Mouse (Mus musculus) layer of hippocampus, adult 9-11 months (tissue): Measurements from ENCODE around the gene Trpc3.
"Not testable (repeated sequence)": the region's sequence is repeated elsewhere in the genome, so short reads cannot be mapped to it uniquely, and the experiment has no call there.

ENCODE experiments used
- DNase-seq: peaks from one replicate; pipeline ENCODE4 v3.0.0; 2022

Trpc3 gene

DNA sequence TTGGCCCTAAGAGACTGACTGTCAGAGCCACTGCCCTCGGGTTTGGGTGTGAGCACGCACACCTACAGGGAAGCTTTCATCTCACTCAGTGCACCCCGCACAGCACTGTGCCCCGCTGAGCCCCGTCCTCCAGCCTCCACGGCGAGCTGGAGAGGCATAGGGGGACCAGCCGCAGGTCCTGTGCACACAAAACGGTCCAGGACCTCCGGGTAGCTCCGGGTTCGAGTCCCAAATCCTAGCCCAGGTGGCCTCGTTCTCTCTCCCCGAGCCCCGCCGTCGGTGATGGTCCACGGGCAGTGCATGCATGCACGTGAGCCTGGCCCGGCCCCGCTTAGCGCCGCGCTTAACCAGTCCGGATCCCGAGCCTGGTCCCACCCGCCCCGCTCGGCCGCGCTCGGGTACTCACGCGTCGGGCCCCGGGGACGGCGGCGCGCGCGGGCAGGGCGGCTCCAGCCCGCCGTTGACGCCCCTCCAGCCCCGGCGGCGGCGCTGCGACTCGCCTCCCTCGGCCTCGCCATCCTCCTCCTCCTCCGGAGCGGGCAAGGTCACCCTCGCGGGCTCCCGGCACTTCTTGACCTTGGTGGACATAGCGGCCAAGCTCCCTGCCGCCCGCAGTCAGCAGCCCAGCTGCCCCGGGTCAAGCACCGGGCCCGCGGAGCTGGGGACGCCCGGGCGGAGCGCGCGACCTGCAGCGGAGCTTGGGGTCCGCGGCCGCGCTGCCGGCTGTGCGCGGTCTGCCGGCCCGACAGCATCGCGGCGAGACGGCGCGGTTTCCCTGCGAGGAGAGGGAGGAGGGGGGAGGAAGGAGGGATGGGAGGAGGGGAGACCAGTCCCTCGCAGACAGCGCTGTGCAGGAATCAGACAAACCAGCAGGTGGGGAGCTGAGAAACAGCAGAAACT is at the start of gene Trpc3:
Gene Trpc3 (minus strand): TSS at position 776 of the 900 bp plus-strand sequence.
- peak; percentile 4 for DNase-seq

DNA sequence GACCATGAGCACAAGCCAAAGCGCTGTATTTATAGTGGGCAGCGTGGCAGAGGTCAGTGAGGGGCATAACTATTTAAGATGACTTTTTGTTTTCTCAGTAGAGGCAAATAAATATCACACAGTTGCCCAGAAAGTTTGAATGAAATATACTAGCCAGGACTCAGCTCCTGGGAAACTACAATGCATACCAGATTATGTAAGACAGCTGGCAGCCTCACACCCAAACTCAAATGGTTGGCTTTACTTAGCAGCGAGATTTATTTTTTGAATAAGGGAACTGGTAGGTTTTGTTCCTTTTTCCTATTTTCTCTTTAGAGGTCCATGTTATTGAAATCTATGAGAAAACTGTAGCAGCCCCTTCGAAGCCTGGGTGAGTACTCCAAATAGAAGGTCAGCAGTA is 48.1 kb upstream of the Trpc3 start:
- no peak for DNase-seq

DNA sequence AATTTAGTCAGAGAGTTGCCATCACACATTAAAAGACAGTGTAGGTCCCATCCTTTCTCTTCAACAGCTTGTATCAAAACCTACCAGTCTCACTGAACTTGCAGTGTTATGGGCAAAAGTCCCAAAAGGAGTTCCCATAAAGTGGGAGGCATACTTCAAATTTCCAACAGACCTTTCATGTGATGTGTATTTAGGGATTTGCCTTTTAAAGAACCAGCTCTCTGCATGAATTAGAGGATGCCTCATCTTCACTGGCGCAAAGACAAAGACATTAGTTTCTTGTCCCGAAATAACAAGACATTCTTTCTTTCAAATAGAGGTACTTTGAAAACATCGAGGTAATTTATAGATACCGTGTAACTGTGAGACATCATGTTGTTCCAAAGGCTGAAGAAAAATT is 43.1 kb upstream of the Trpc3 start:
- DNase-seq, result no peak

DNA sequence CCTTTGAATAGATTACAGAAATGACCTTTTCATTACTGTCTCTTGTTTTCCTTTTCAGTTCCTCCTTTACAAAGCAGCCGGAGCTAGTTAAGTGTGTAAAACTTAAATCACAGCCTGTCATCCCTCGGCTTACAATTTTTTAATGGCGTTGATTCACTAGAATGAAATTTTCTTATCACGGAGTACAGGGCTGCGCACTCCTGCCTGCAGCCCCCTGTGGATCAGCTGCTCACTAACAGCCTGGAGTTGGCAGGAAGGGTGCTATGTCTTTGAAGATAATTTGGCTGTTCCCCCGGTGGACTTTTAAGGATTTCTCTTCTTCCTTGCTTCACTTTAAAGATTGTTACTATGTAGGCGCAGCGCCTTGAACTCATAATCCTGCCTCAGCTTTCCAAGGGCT is 36.6 kb upstream of the Trpc3 start:
- no peak for DNase-seq

DNA sequence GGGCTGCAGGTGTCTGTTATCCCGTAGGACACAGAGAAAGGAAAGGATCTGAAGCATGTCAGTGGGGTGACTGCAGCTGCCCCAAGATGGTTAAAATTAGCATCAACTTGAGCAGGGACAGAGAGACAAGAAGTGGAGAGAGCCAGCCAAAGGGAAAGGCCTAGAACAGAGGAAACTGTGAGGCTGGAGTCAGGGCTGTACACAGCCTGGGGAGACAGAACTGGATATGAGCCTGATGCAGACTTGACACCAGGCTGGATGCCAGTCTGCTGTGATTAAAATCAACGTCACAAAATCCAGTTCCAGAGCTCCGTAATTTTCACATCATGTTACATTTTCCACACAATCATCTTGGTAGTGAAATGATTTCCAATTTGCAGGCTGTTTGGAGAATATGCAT is 31.9 kb upstream of the Trpc3 start:
- DNase-seq, result no peak

- no peak for DNase-seq
These were observed 19.6 kb upstream of the Trpc3 start for GRCm38 (mm10) chr3:36709521-36709920.

DNA sequence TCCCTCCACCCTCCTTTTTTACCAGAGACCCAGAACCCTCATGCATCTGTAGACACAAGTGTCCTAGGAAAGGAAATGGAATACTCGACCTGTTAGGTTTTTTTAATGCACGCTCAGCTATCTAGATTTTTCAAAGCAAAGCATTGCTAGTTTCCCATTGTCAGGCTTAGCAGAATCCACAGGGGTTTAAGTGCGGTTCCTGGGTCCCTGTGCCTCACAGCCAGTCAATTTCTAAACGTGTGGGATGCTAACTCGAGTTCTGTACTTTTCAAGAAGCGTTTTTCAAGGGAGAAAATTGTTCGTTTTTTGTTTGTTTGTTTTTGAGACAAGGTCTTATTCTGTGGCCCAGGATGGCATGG is 304 bp upstream of the Trpc3 start:
- no peak for DNase-seq

DNA sequence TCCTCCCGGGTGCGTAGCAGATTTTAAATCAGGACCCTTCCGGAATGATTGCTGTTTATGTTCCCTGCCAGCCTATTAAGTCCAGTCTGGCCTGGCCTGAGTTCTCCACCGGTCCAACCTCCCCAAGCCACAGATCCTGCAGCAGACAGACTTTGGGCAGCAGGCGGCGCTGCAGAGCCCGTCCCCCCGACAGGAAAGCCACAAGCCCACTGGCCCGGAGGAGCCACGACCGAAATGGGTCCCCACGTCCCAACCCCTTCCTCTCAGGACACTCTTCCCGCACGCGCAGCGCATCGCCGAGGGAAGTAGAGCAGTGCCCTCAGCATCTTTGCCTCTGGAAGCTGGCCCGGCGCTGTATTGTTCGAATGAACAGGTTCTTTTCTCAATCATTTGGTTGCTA is 1.1 kb downstream of the Trpc3 start:
- peak; percentile 8 for DNase-seq

GRCm38 (mm10) chr3:36675822-36676221 is 14.1 kb downstream of the Trpc3 start:
- DNase-seq, result no peak

GRCm38 (mm10) chr3:36667814-36668213 is 22.2 kb downstream of the Trpc3 start:
- DNase-seq, result no peak

DNA sequence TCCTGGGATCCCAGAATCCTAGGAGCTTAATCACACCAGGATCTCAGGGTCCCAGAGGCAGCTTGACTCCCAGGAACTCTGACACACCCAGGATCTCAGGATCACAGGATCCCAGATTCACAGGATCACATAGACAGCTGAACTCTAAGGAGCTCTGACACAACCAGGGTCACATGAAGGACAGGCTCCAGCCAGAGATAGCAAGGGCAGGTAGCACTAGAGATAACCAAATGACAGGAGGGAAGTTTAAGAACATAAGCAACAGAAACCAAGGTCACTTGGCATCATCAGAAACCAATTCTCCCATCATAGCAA is 44.8 kb downstream of the Trpc3 start:
- DNase-seq, result not testable (repeated sequence)

- no peak for DNase-seq
These were observed 45.3 kb downstream of the Trpc3 start for GRCm38 (mm10) chr3:36644554-36645244.

DNA sequence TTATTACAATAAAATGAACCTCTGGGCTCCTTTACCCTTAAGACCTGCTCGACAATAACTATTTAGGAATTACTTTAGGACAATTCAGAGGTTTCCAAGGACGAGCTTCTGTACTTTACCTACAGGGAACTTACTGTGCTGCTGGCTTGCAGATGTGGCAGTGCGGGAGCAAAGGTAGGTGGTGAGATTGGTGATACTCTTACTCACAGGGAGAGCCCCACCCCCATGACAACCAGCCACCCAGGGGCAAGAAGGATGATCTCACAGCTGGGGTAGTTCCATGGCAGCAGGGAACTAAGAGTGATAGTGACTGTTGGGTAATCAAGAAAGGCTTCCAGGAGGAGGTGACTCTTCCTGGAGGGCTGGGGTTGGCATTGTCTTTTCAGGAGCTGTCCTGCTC is 46.6 kb downstream of the Trpc3 start:
- DNase-seq, result no peak

DNA sequence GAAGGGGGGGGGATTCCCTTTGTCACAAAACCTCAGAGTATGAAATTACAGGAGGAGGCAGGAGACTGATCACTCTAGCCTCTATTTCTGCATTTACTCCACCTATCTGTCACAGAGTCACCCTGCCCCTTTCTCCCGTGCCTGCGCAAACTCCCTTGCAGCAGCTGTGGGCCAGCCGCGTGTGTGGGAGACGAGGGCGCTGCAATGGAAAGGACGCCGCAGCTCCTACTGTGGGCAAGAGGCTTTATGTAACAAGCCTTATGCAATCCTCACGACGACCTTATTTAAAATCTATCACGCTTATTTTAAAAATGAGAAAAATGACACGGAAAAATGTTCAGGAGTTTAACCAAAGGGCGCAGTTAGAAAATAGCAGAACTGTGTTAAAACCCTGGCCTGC is 47.2 kb downstream of the Trpc3 start:
- peak; percentile 23 for DNase-seq

DNA sequence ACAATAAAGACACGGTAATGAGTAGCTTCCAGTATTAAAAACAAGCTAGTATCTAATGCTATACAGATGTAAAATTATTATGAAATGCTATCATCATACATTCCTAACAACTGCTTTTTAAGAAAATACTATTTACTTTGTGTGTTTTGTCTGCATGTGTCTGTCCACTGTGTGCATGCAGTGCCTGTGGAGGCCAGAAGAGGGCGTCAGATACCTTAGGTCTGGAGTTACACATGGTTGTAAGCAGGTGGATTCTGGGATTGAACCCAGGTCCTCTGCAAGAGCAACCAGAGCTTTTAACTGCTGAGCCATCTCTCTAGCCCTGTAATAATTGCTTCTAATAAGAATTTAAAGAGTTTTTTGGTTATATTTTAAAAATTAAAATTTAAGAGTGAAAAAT is 49.2 kb downstream of the Trpc3 start:
- DNase-seq, result no peak

- peak; percentile 33 for DNase-seq
These were observed 54.5 kb downstream of the Trpc3 start for GRCm38 (mm10) chr3:36635449-36635848.

DNA sequence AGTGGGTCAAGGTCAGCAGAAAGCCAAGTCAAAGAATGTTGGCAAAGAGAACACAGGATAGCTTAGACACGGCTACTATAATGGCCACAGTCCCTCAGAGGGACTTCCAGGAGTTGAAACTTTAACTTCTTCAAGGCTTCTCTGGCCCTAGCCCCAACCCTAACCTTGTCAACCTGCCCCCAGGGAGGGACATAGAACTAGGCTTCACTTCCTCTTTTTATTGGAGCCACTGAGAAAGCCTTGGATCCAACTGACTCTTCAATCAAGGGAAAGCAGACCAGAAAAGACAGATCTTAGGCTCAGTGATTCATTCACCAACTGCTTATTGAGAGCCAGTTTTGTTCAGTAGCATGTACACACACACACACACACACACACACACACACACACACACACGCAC is 63.2 kb downstream of the Trpc3 start:
- DNase-seq, result no peak

GRCm38 (mm10) chr3:36618181-36618580 is 71.8 kb downstream of the Trpc3 start:
- no peak for DNase-seq

- peak; percentile 8 for DNase-seq
These were observed 76.1 kb downstream of the Trpc3 start for GRCm38 (mm10) chr3:36613908-36614255.

DNA sequence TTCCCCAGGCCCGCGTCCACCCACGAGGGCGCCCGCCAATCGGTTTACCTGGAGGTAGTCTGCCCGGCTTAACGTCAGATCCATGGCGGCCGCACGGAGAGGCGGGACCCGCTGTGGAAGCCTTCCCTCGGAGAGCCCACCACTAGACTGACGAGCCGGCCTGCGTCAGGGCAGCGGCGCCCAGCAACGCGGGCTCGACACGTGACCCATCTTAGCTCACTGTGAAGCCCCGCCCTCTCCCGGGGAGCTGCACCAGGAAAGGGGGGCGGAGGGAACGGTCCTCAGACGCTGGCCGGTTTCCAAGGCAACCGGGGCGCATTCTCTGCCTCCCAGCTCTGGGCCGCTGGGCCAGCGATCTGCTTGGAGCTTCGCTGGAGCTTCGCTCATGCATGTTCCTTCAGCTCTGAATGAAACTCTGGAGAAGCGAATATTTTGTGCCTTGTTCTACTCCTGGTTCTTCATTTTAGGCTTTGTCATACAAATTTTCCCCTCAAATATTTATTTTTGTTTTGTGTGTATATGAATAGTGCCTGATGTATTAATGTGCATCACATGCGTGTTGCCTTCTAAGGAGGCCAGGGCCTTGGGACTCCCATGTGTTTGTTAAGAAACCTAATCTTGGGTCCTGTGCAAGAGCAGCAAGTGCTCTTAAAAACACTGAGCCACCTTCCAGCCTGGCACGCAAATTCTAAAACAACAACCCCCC is 76.6 kb downstream of the Trpc3 start, which contains the start of gene Bbs7:
Gene Bbs7 (minus strand): TSS at position 276 of the 706 bp plus-strand sequence.
- DNase-seq, result peak; percentile 96

DNA sequence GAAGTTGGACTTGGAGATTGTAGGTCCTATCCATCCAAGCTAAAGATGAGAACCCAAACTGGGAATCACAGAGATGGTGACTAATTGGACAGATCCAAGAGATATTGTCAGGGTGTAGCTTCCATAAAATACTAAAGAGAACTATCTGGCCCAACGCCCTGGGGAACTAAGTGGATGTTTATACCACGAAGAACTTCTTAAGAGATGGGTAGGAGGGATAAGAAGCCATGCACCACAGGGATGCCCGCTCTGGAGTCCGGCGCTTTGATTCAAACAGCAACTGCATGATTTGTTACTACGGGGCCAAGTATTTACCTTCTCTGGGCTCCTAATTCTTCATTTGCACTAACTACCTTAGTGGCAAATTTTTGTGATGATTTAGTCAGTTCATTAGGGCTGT is 77.3 kb downstream of the Trpc3 start:
- DNase-seq, result no peak

DNA sequence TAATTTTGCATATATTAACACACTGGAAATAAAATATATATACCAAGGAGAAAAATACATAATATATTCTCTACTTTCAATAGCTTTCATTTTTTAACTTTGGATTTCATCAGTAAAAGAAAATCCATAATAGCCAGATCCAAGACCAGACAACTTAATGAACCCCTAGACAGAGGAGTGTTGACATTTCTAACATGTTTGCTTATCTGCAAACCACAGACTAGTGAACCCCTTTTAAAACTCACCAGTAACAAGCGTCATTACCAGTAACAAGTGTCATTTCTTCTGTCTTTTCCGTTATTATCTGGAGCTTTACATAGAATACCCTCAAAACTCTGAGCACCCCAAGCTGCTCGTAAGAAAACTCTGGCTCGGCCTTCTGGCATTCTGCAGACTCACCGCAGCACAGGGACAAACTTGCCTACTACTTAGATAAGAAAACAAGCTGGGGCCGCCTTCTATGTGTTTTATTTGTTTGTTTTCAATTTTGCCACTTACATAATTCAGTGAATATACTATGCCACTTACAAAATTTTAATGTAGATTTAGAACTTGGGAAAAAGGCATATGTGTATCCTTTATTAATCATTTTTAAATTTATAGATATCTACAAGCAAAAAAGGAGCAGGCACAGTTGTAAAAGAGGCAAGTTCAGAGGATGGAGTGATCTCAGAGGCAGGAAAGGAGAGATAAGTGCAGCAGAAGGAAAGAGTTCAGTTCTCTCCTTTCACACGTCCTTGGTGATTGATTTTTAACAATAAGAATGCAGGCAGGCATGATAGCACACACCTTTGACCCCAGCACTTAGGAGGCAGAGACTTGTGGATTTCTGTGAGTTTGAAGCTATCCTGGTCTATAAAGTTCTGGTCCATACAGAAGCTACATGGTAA is 83.8 kb downstream of the Trpc3 start:
- DNase-seq, result no peak

DNA sequence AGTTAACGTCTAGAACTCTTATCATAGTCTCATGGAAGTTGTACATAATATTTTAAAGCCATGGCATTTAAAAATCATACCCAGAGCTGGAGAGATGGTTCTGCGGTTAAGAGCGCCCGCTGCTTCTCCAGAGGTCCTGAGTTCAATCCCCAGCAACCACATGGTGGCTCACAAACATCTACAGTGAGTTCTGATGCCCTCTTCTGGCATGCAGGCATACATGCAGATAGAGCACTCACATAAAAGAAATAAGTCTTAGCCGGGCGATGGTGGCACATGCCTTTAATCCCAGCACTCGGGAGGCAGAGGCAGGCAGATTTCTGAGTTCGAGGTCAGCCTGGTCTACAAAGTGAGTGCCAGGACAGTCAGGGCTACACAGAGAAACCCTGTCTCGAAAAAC is 90.2 kb downstream of the Trpc3 start:
- DNase-seq, result not testable (repeated sequence)
